Mouse (Mus musculus): Measurements from ENCODE around the gene Fam107b.
A peak's percentile ranks its signal among the peaks of the same experiment; 100 is the strongest.

The Fam107b gene

DNA sequence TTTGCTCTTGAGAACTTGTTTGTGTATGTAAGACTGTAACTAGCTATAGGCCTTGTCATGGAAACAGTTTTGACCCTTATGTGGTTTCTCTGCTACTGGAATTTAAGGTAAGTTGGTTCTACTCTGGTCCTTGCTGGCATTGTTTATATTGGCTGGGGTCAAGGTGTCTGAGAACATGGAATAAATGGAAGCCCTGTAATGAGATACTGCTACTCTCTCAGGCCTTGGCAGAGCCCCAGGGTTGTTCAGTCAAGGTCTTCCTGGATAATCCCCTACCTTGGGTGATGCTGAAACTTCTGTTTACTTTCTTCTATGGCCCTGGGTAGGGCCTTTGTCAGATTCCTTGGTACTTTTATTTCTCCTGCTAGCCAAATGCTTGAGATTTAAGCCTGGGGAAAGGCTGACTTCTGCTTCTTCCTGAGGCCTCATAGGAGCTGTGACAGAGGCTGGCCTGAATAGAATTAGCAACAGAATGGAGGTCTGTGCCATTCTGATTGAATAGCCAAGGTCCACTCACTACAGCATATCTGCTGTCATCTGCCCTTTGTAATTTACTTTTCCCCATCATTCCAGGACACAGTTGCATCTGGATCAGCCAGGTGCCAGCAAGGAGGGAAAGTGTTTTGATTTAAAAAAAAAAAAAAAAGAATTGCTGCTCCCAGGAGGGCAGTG, 217.6 kb downstream of the Fam107b start:
- no peak for DNase-seq

DNA sequence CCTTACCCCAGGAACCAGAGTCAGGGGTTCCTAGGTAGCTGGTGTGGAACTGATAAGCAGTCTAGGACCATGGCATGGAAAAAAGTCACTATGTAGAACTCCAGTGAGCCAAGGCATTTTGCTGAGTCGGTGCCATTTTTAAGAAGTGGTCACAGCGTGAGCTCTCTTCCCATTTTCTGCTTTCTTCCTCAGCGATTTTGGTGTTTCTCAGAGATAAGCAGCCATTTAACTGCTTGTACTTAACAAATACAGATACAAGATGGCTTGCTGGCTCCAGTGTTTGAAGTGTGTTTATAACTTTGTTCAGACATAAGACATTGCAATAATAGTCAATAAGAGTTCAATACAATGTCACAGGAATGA, 218.1 kb downstream of the Fam107b start:
- no peak for DNase-seq

DNA sequence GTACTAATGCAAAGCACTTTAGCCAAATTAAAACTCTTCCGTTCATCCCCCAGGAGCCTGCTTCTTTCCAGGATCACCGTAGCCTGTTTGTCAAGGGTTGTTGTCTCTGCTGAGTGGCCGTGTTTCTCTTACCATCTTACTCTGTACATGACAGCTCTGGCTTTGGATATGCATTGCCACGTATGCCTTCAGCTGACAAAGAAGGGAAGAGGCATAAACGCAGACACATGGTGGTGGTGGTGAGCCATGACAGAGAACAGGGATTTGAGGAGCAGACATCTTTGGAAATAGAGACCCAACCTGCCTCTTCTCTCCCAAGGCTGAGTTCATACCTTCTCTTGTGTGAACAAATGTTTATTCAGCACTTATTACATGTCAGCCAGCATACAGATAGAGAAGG, 226.3 kb downstream of the Fam107b start:
- DNase-seq: no peak

DNA sequence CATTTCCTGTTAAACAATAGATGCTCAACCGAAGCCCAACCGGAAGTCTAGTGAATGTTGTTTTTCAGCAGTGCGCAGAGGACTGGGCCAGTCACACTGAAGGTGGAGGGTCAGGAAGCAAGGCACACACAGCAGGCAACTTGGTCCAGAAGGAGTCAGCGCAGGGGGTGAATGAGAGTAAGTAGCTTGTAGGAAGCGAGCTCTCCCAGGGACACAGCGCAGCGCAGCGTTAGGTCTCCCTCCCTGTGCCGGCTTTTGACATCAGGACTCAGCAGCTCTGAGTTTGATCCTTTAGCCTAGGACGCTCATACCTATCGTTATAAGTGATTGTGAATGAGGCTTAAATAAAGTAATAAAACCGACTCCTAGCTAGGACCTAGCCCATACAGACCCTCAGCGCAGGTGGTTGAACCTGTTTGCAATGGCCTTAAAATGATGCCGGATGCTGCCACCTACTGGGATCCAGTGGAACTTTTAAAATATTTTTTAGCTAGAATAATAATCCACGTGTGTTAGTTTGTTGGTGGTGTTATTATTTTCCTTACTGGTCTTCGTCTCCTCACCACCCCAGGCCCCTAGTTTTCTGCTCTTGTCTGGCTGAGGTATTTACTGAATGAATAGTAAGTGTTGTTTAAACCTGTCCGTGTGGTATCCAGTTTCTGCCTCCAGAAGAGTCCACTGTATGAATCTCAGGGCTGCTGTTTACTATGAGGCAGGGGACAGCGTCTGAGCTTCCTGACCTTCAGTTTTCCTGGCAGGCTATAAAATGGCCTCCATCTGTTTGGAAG, 229.7 kb downstream of the Fam107b start:
- peak; percentile 16 for DNase-seq

DNA sequence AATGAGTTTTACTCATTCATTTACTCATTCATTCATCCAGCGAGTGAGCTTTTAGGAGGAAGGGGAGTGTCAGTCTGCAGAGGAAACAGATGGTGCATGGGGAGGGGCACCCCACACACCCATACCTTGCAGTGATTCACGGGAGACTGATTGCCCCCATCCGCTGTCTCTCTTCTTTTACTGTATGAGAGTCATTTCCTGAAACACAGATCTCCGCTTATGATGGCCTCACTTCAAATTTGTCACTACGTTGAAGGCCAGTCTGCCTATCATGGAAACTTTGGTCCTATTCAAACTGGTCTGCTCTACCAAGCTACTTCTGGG, 230.2 kb downstream of the Fam107b start:
- no peak for DNase-seq

DNA sequence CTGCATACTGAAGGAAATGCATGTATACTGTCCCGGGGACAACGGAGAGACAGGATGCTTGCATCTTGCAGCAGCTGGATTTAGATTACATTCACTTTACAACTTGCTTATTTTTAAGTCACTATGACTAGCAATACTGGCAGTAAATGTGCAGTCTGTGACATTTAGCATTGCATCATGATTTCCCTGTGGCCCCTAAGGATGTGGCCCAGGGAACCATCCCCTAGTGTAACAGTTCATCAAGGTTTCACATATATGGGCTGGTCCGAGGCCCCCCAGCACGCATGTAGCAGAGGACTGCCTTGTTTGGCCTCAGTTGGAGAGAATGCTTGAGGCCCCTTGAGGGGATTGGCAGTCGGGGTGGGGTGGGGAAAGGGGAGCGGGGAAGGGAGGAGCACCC, 235.5 kb downstream of the Fam107b start:
- DNase-seq: no peak

DNA sequence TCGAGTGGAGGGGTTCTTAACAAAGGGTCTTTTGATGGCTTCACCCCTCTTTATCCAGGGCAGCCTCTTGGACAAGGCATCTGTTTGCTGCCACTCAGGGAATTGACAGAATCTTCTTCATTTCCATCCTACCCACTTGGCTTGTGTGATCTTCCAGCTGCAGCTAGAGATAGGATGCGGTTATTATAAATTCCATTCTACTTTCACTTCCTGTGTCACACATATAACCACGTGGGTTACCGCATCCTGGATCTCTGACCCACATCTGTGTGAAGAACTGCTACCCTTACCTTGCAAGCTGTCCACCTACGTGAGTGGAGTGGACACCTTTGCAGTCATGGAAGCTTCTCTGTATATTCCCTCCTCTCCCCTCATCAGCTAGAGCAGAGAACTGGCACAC, 240.0 kb downstream of the Fam107b start:
- no peak for DNase-seq

DNA sequence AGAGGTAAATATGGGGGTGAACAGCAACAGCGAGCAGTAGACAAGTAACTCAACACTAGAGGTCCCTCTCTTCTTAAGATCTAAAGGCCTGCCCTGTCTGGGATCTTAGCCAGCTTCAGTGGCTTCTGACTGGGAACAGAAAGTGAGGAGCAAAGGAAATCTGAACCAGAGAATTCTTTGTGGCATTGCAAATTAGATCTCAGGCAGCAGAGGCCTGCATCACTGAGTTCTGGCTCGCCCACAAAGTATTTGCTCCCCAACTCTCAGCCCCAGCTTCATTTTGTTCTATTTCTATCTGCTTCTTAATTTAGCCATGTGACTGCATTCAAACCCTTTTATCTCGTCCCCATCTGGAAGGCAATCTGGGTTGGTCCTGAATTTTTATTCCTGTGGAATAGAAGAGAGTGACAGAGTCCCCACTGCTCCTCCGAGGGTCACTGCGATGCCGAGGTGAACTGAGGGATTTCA, 245.9 kb downstream of the Fam107b start:
- peak; percentile 60 for DNase-seq

DNA sequence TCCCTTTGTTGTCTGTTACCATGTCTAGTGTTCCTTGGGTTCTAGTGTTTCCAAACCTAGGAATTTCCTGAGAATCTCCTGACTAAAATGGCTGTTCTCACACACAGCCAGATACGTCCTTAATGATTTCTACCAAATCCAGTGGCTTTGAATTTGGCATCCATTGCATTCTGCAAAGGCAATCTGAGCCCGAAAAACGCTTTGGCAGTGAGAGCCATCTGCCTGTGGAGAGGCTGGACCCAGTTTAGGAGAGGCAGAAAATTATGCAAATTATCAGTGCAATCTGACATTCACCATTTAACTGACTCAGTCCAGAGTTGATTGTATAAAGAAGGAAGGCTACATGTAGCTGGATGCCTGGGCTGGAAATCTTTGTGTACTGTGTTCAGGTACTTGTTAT, 247.3 kb downstream of the Fam107b start:
- DNase-seq: no peak

DNA sequence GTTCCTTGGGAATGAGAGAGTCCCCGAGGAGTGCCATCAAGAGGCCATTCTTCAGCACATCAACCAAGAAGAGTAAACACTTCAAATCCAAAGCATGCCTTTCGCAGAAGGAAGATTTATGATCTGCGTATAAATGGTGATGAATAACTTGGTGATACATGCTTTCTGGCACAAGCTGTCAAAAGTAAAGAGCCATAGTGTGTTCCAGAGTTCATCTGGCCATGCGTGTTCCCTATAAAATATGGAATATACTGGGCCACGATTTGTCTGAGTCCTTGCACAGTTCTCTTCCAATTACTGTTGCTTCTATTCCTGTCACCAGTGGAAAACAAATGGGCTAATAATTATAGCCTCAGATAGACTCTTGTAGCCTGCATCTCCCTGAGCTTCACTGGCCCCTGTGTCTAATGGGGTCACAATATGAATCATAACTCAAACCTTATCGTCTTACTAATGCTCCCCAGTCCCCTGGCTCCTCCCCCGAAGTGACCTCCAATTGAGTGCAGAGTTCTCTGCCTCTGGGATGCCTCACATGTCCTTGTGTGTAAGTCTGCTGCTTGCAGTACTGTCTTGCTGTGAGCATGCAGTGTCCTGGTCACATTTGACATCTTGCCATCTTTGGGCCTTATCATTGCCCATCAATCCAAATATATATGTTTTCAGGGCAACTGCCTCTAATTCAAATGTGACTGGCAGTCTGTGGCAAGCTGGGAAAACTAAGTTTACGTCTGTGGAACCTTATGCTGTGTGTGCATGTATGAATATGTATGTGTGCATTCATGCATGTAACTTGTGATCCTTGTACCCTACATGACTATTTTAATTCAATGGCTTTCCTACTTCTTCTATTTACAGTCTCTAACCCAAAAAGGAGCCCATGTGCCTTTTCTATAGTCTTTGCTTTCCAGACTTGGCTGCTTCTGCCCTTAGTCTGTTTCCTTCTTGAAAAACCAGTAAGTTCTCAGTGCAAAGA, 252.5 kb downstream of the Fam107b start:
- no peak for DNase-seq

Data from right cerebral cortex, postnatal 14 days (tissue).